Mouse (Mus musculus) adipocyte (in vitro differentiated cells): ENCODE measurements around the gene Zfp982.
"Not testable (repeated sequence)": the region's sequence is repeated elsewhere in the genome, so short reads cannot be mapped to it uniquely, and the experiment has no call there.

Source experiments
- DNase-seq: peaks from one replicate; pipeline ENCODE4 v3.0.0-alpha.2; 2016; ENCODE audit warnings: low spot score

Zfp982 gene

GRCm38 (mm10) chr4:147492117-147492516 lies at the start of gene Zfp982:
Gene Zfp982, plus strand, starts transcription at chr4:147492417.
- DNase-seq, result not testable (repeated sequence)

- DNase-seq, result not testable (repeated sequence)
Measured at GRCm38 (mm10) chr4:147442649-147443553, 49.3 kb upstream of the Zfp982 start.

GRCm38 (mm10) chr4:147443554-147443927 lies 48.7 kb upstream of the Zfp982 start:
- DNase-seq, result not testable (repeated sequence)

- not testable (repeated sequence) for DNase-seq
Measured at GRCm38 (mm10) chr4:147445371-147445770, 46.8 kb upstream of the Zfp982 start.

GRCm38 (mm10) chr4:147448358-147448757 lies 43.9 kb upstream of the Zfp982 start:
- DNase-seq, result no peak

- no peak for DNase-seq
Measured at GRCm38 (mm10) chr4:147449099-147449581, 43.1 kb upstream of the Zfp982 start.

- not testable (repeated sequence) for DNase-seq
Measured at GRCm38 (mm10) chr4:147449986-147450385, 42.2 kb upstream of the Zfp982 start.

- DNase-seq, result not testable (repeated sequence)
Measured at GRCm38 (mm10) chr4:147467207-147467606, 25.0 kb upstream of the Zfp982 start.

GRCm38 (mm10) chr4:147498772-147499613 lies 6.8 kb downstream of the Zfp982 start:
- not testable (repeated sequence) for DNase-seq

- DNase-seq, result no peak
Measured at GRCm38 (mm10) chr4:147509174-147509573, 17.0 kb downstream of the Zfp982 start.

- no peak for DNase-seq
Measured at GRCm38 (mm10) chr4:147518981-147519380, 26.8 kb downstream of the Zfp982 start.

- DNase-seq, result no peak
Measured at GRCm38 (mm10) chr4:147520100-147520499, 27.9 kb downstream of the Zfp982 start.

GRCm38 (mm10) chr4:147525125-147525524 lies 32.9 kb downstream of the Zfp982 start:
- no peak for DNase-seq

GRCm38 (mm10) chr4:147530366-147530765 lies 38.1 kb downstream of the Zfp982 start:
- no peak for DNase-seq

- DNase-seq, result not testable (repeated sequence)
Measured at GRCm38 (mm10) chr4:147535916-147536315, 43.7 kb downstream of the Zfp982 start.

GRCm38 (mm10) chr4:147537702-147538101 lies 45.5 kb downstream of the Zfp982 start:
- DNase-seq, result no peak

- DNase-seq, result not testable (repeated sequence)
Measured at GRCm38 (mm10) chr4:147539918-147540317, 47.7 kb downstream of the Zfp982 start, which contains the start of gene Gm16503. Gene Gm16503, plus strand, starts transcription at chr4:147540218.

GRCm38 (mm10) chr4:147541105-147541504 lies 48.9 kb downstream of the Zfp982 start:
- no peak for DNase-seq

GRCm38 (mm10) chr4:147553071-147553470 lies 60.9 kb downstream of the Zfp982 start, which contains the start of gene Zfp985:
Gene Zfp985, plus strand, starts transcription at chr4:147553277.
- DNase-seq, result peak; percentile 48

GRCm38 (mm10) chr4:147554361-147554760 lies 62.1 kb downstream of the Zfp982 start:
- not testable (repeated sequence) for DNase-seq

- DNase-seq, result not testable (repeated sequence)
Measured at GRCm38 (mm10) chr4:147556921-147557320, 64.7 kb downstream of the Zfp982 start.

- not testable (repeated sequence) for DNase-seq
Measured at GRCm38 (mm10) chr4:147558011-147558410, 65.8 kb downstream of the Zfp982 start.
